Mouse (Mus musculus): ENCODE measurements at regions not wholly inside any gene's neighbourhood (a gene's known extent, or its start where the extent isn't known, plus 50 kb on each side); places are given as distances from the start of the nearest gene placed in this dataset.

DNA sequence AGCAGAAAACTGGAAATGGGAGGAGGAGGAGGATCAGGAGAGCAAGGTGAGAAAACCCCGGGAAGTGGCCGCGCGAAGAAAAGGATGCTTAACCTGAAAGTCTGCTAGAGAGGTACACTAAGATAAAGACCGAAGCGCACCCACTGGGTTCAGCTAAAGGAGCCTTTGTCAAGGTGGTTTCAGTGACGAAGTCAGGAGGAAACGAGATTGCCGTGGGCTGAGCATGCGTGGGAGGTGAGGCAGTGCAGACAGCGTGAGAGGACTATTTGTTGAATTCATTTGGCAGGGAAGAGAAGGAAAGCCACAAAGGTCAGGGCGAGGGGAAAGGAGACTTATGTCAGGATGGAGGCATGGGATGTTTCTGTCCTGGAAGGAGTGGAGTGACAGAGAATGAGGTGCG, 90.2 kb downstream of the Klf4 start:
- no peak overlapping the region for H3K4me2 ChIP-seq
- H3K4me3 ChIP-seq: no peak overlapping the region
- H3K4me1 ChIP-seq: no peaks in the 10 kb centered on the region
- no peaks in the 10 kb centered on the region for H3K27me3 ChIP-seq (replicated peaks)
- no peak overlapping the region for H3K9ac ChIP-seq
- no peaks in the 10 kb centered on the region for H3K36me3 ChIP-seq
- WGBS: 61% methylated on average over 13 of the region's 13 CpGs
- no peak for ATAC-seq (ENCODE audit: extremely low read depth, insufficient number of reproducible peaks, low FRiP score, low TSS enrichment)
- H3K9me3 ChIP-seq: no peaks in the 10 kb centered on the region
- no peak overlapping the region for H3K27ac ChIP-seq (replicated peaks)

Data from heart, embryonic 13.5 days (tissue).